Mouse (Mus musculus) forebrain, postnatal 0 days (tissue): ENCODE data around the gene Gfi1b. TPM values are rescaled to one million over a fixed set of nuclear protein-coding genes. Genes with fewer than 3 reads are reported as not detected.

Experiments used
- ATAC-seq: fragments of 200-750 bp; cut with Nextera tagmentation; 2 replicates; pipeline ENCODE4 v1.8.0; 2017; ENCODE audit warnings: mild to moderate bottlenecking, moderate library complexity
- DNase-seq: peaks from one replicate; pipeline ENCODE4 v3.0.0-alpha.2; 2015
- H3K27ac ChIP-seq: fragments of 300-500 bp; sonication (generic); 2 replicates; pipeline ENCODE4 v1.5.1; 2014; ENCODE audit warnings: low read depth, mild to moderate bottlenecking, antibody characterized with exemption, low read length, moderate library complexity, mixed read lengths
- H3K27me3 ChIP-seq: fragments of 300-500 bp; sonication (generic); 2 replicates; pipeline ENCODE4 v1.6.1; 2014; ENCODE audit warnings: mild to moderate bottlenecking, low read length, mixed read lengths; ENCODE audit not compliant: insufficient read depth
- H3K36me3 ChIP-seq: fragments of 300-500 bp; sonication (generic); 2 replicates; pipeline ENCODE4 v1.6.1; 2014; ENCODE audit warnings: mild to moderate bottlenecking, moderate library complexity; ENCODE audit not compliant: insufficient read depth
- H3K4me1 ChIP-seq: fragments of 300-500 bp; sonication (generic); 2 replicates; pipeline ENCODE4 v1.6.1; 2014; ENCODE audit warnings: antibody characterized with exemption; ENCODE audit not compliant: insufficient read depth
- H3K4me2 ChIP-seq: fragments of 300-500 bp; sonication (generic); 2 replicates; pipeline ENCODE4 v1.6.1; 2014; ENCODE audit warnings: low read depth, mild to moderate bottlenecking, moderate library complexity
- H3K4me3 ChIP-seq: fragments of 300-500 bp; sonication (generic); 2 replicates; pipeline ENCODE4 v1.5.1; 2014; ENCODE audit warnings: low read depth, low read length, mixed read lengths
- H3K9ac ChIP-seq: fragments of 300-500 bp; sonication (generic); 2 replicates; pipeline ENCODE4 v1.6.1; 2014; ENCODE audit warnings: mild to moderate bottlenecking
- H3K9me3 ChIP-seq: fragments of 300-500 bp; sonication (generic); 2 replicates; pipeline ENCODE4 v1.6.1; 2016; ENCODE audit warnings: low read length
- CTCF ChIP-seq: sonication (generic); IDR thresholded peaks from 2 replicates; pipeline ENCODE4 v1.5.1; 2016; ENCODE audit warnings: antibody characterized with exemption, control low read depth, low read depth
- WGBS: fragments of 180-500 bp; shearing (Covaris S2); extraction: QIAGEN DNeasy Blood & Tissue Kit; methylation state at CpG from one replicate; pipeline ENCODE4 v1.1.7; 2014; 5-methylcytosine and 5-hydroxymethylcytosine counted together
- polyA plus RNA-seq: library from polyadenylated mRNA; unstranded; fragments of >200 nt; fragmentation: Nextera tagmentation; extraction: Ambion mirVana; gene quantifications from 2 replicates; pipeline ENCODE4 v1.2.1, GENCODE M21; 2015
- total RNA-seq: library from RNA; depleted of rRNA; stranded (reverse); fragments of >200 nt; gene quantifications from 2 replicates; pipeline ENCODE4 v1.2.3, GENCODE M21; 2014

The Gfi1b gene
- total and polyA plus RNA-seq, 2 experiments from 2014 or later: not detected

- Histone ChIP-seq H3K9ac (no peak overlapping the region), H3K36me3 (no peaks in the 10 kb centered on the region; the same call in 1 of the 2 replicates), H3K4me1 (no peaks in the 10 kb centered on the region), H3K4me2 (no peak overlapping the region), H3K4me3 (no peak overlapping the region), H3K27me3 (no peaks in the 10 kb centered on the region), H3K27ac (no peak overlapping the region), H3K9me3 (no peaks in the 10 kb centered on the region)
- TF ChIP-seq CTCF: no peak
- ATAC-seq (no peak), DNase-seq (no peak)
- 89% methylated on average over 10 of the region's 10 CpGs for WGBS
These were observed 11.9 kb downstream of the Gfi1b start for GRCm38 (mm10) chr2:28609851-28610250.

GRCm38 (mm10) chr2:28607341-28608165, 14.2 kb downstream of the Gfi1b start:
- TF ChIP-seq CTCF: no peak
- no peak overlapping the region for H3K9ac ChIP-seq
- DNase-seq (no peak), ATAC-seq (no peak)
- H3K36me3 ChIP-seq: no peaks in the 10 kb centered on the region; the same call in 1 of the 2 replicates
- no peak overlapping the region for H3K4me3 ChIP-seq
- no peaks in the 10 kb centered on the region for H3K9me3 ChIP-seq
- no peak overlapping the region for H3K4me2 ChIP-seq
- no peak overlapping the region for H3K27ac ChIP-seq
- H3K4me1 ChIP-seq: no peaks in the 10 kb centered on the region
- H3K27me3 ChIP-seq: no peaks in the 10 kb centered on the region
- WGBS: 51% methylated on average over 10 of the region's 10 CpGs

DNA sequence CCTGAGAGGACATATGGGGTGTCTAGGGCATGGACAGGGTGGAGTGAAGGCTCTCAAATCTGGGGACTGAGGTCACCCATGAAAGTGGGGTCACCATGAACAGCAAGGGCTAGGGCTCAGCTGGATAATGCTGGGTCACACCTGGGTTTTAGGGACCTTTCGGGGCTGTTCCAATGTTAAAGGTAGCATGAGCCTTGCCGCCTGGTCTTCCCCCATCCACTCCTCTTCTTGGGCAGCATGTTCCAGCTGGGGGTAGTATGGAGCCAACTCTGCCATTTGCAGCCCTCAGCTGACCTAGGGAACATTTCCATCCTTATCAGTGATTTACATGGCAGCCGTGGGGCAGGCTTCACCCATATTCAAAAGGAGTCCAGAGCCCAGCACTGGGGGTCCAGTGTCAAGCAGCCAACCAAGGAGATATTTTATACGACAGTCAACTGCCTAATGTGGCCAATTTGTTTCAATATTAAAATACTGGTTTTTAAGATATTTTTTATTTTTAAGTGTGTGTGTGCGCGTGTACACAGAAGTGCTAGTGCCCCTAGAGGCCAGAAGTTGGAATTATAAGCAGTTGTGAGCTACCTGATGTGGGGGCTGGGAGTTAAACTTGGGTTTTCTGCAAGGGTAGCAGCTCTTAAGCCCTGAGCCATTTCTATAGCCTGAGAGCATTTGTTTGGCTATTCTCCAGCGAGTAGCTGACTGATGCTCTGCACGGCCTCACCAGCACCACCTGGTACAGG, 15.0 kb downstream of the Gfi1b start:
- H3K9ac ChIP-seq: no peak overlapping the region
- no peaks in the 10 kb centered on the region for H3K9me3 ChIP-seq
- H3K27ac ChIP-seq: no peak overlapping the region
- DNase-seq (peak; percentile 17), ATAC-seq (peak; percentile 38; the same call in 1 of the 2 replicates)
- H3K36me3 ChIP-seq: no peaks in the 10 kb centered on the region; the same call in 1 of the 2 replicates
- 65% methylated on average over 8 of the region's 8 CpGs for WGBS
- H3K4me2 ChIP-seq: no peak overlapping the region
- peak; percentile 47; the same call in 1 of the 2 replicates for TF ChIP-seq CTCF
- H3K4me1 ChIP-seq: no peaks in the 10 kb centered on the region
- H3K27me3 ChIP-seq: no peaks in the 10 kb centered on the region
- H3K4me3 ChIP-seq: no peak overlapping the region

GRCm38 (mm10) chr2:28605789-28606541, 15.8 kb downstream of the Gfi1b start:
- Histone ChIP-seq H3K4me3 (no peak overlapping the region), H3K4me2 (no peak overlapping the region), H3K9ac (no peak overlapping the region), H3K9me3 (no peaks in the 10 kb centered on the region), H3K27ac (no peak overlapping the region), H3K36me3 (no peaks in the 10 kb centered on the region; the same call in 1 of the 2 replicates), H3K4me1 (no peaks in the 10 kb centered on the region), H3K27me3 (no peaks in the 10 kb centered on the region)
- no peak for TF ChIP-seq CTCF
- DNase-seq (no peak), ATAC-seq (no peak)
- WGBS: 66% methylated on average over 14 of the region's 14 CpGs

DNA sequence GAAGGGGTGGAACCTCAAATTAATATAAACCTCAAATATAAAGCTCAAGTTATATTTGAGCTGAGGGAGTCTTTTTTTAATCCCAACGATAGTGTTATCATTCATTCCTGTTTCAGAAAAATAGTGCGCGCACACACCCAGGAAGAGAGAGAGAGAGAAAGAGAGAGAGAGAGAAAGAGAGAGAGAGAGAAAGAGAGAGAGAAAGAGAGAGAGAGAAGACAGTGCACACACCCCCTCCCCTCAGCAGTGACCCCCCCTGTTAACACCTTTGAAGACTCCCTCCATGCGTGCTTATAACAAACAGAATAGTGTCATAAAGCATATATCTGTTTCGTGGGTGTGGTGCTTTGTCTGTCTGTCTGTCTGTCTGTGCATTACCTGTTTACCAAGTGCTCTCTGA, 18.2 kb downstream of the Gfi1b start:
- Histone ChIP-seq H3K4me3 (no peak overlapping the region), H3K4me2 (no peak overlapping the region), H3K9ac (no peak overlapping the region), H3K9me3 (no peaks in the 10 kb centered on the region), H3K27me3 (no peaks in the 10 kb centered on the region), H3K4me1 (no peaks in the 10 kb centered on the region), H3K36me3 (no peaks in the 10 kb centered on the region; the same call in 1 of the 2 replicates), H3K27ac (no peak overlapping the region)
- no peak for DNase-seq
- no peak for TF ChIP-seq CTCF
- ATAC-seq: no peak
- WGBS: 94% methylated on average over 5 of the region's 5 CpGs

DNA sequence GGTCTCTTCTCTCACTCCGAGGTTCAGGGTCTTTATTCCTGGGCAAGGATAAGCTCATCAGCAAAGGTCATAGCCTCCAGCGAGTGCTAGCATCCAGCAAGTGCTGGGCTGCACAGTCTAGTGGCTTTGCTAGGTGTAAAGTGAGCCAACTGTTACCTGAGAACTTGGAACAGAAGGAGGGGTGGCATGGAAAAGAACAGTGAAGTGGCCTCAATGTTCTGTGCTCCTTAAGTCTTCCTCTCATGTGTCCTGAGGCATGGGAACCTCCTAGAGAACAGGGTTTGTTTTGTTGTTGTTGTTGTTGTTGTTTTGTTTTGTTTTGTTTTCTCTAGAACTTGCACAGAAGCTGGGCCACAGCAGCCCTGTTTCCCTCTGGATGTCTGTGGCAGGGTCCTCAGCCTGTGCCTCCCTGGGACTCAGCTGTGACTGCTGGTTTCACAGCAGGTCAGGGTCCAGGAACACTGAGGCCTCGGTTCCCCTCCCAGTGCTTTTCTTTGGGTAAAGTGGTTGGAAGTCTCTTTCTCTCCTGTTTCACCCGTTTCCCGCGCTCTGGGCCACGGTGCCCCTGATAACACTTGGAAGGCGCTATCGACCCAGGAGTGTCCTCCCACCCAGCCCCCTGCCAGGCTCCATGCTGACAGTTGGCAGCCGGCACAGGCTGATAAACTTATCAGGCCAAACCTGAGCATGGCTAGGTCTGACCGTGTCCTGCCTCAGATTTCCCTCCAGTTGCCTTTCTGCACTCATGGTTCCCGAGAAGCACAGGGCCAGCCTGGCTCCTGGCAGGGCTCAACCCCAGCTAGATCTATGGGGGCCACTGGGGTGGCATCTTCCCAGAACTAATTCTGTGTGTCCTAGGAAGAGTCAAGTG, 19.8 kb downstream of the Gfi1b start:
- no peaks in the 10 kb centered on the region; the same call in 1 of the 2 replicates for H3K36me3 ChIP-seq
- ATAC-seq: no peak
- H3K4me1 ChIP-seq: no peaks in the 10 kb centered on the region
- H3K9me3 ChIP-seq: no peaks in the 10 kb centered on the region
- no peak for TF ChIP-seq CTCF
- H3K4me2 ChIP-seq: no peak overlapping the region
- 73% methylated on average over 12 of the region's 12 CpGs for WGBS
- no peaks in the 10 kb centered on the region for H3K27me3 ChIP-seq
- no peak overlapping the region for H3K27ac ChIP-seq
- H3K9ac ChIP-seq: no peak overlapping the region; the same call in 1 of the 2 replicates
- no peak for DNase-seq
- no peak overlapping the region for H3K4me3 ChIP-seq
